Mouse (Mus musculus) urinary bladder, postnatal 4 days (tissue): ENCODE data around the gene Mymx.
A peak's percentile ranks its signal among the peaks of the same experiment; 100 is the strongest.
"Not testable (repeated sequence)": the region's sequence is repeated elsewhere in the genome, so short reads cannot be mapped to it uniquely, and the experiment has no call there.

ENCODE experiments used
- DNase-seq, 2 experiments: peaks; one replicate each; pipeline ENCODE4 v3.0.0; 2021 to 2022; ENCODE audit warnings: low spot score in 2 of 2

Mymx gene

DNA sequence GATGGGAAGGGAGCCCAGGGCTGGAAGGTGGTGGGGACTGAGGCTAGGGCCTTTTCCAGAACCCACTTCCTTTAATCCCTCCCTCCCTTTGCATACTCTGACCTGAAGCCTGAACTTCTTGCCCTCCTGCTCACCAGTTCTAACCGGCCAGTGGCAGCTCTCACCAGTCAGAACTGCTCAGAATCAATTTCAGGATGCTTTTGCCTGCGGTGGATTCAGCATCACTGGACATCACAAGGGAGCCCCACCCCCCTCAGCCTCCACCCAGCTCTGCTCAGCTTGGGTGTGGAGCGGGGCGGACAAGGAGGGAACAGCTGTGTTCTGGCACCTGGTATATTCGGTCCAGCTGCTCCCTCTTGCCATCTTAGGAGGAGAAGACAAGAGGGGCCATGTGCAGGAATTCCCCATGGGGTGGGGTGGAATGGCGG lies at the start of gene Mymx:
TSS of gene Mymx (minus strand) at position 226 of the 428 bp plus-strand sequence.
- DNase-seq: no peak

DNA sequence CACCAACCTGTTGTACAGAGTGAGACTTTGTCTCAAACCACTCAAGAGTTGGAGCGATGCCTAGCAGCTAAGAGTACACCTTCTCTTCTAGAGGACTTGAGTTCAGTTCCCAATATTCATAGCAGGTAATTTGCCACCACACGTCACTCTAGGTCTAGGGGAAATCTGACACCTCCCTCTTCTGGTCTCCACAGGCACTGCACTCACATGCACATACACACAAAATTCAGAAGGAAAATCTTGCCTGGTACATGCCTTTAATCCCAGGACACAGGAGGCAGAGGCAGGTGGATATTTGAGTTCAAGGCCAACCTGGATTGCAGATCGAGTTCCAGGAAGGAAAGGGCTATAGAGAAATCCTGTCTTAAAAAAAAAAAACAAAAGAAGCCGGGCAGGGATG lies 42.3 kb upstream of the Mymx start:
- DNase-seq: no peak

DNA sequence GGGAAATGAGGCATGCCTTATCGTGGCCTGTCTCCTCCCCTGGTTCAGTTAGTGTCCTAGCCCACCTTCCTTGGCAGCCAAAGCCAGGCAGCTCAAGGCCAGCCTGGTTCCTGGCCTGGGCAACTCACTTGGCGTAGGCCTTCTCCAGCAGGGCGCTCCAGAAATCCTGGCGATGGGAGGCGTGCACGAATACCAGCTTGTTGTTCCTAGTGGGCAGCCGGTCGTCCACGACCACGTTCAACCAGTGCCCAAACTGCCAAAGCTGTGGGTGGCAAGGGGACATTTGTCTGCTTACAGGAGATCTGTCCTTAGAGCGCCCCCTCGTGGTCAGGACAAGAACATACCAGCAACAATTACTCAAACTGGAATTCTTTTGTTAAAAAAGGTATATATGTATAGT lies 40.8 kb upstream of the Mymx start:
- peak; percentile 64 to 78 for DNase-seq

DNA sequence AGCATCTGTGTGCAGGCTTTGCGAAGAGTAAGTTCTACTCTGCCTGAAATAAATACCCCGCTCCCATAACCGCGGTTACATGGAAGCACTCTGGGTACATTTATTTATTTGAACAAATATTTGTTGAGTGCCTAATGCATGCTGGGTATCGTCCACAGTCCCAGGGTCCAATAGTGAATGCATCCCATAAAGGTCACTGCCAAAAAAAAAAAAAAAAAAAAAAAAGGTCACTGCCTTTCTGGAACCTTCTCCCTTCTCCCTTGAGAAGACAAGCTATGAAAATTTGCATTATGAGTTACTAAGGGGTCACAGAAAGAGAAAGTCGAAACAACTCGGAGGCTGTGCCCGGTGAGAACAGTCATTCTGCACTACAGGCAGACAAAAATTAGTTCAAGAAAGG lies 40.1 kb upstream of the Mymx start:
- no peak for DNase-seq

DNA sequence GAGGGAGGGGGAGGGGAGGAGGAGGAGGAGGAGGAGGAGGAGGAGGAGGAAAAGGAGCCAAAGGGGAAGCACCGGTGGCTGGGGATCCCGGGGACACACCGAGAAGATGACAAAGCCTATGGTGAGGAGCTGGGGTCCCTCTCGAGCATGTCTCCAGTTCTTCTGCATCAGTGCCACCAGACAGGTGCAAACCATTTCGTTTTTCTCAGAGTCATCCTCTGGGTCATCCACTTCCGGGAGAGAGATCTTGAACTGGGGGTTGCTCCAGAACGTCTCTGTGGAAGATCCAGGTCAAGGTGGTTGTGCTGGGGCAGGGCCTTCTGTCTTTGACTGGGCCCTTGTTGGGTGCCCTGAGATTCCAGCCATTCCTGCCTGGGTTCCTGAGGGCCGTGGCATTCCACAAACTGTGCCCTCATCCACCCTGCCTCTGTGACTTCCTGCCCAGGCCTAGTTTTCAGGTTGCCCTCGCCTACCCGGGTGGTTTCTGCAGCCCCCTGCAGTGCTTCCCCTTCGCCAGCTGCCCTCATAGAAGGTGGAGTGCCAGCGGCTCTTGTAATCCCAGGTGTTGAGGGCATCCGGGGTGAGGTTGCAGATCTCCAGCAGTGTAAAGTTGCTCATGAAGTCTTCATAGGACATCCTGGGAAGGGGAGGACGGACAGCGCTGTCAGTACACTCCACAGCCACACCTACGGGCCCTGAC lies 36.8 kb upstream of the Mymx start:
- no peak for DNase-seq

DNA sequence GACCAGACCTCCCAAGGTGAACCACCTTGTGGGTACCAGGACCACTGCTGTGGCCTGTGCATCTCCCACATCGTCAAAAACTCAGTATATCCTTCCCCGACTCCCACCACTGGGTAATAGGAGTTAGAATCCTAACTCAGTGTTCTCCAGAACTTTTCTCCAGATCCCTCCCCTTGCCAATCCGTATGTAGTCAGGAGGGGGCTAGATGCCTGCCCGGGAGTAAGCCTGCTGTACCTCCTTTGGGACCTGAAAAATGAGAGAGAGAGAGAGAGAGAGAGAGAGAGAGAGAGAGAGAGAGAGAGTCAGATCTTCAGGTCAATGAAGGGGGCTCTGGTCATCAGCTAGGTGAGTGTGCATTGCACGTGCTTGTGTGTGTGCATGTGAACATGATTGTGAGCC lies 32.1 kb upstream of the Mymx start:
- DNase-seq: no peak

DNA sequence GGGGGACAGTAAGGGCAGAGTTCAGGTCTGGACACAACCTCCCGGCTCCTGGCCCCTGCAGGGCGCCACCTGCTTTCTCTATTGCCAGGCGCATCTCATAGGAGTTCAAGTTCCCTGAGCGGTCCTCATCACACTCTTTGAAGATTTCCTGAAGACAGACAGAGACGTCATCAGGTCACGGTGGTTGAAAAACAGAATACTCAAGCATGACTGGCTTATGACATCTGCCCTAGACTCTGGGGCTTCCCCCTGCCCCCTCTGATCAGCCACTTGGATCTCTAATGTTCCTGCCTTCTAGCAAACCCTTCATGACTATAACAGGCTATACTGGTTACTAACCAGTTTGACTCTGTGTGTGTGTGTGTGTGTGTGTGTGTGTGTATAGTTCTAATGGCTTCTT lies 30.0 kb upstream of the Mymx start:
- no peak for DNase-seq

DNA sequence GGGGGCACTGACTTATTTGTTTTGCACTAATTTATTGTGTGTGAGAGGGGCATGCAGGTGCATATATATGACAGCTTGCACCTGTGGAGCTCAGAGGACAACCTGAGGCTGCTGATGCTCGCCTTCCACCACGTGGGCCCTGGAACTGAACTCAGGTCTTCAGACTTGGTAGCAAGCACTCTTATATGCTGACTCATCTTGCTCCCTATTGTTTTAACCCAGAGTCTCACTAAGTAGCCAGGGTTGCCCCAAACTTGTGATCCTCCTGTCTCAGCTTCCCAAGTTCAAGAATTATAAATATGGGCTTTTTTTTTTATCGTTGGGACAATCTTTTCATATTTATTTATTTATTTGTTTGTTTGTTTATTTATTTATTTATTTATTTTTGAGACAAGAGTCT lies 29.1 kb upstream of the Mymx start:
- DNase-seq: no peak

DNA sequence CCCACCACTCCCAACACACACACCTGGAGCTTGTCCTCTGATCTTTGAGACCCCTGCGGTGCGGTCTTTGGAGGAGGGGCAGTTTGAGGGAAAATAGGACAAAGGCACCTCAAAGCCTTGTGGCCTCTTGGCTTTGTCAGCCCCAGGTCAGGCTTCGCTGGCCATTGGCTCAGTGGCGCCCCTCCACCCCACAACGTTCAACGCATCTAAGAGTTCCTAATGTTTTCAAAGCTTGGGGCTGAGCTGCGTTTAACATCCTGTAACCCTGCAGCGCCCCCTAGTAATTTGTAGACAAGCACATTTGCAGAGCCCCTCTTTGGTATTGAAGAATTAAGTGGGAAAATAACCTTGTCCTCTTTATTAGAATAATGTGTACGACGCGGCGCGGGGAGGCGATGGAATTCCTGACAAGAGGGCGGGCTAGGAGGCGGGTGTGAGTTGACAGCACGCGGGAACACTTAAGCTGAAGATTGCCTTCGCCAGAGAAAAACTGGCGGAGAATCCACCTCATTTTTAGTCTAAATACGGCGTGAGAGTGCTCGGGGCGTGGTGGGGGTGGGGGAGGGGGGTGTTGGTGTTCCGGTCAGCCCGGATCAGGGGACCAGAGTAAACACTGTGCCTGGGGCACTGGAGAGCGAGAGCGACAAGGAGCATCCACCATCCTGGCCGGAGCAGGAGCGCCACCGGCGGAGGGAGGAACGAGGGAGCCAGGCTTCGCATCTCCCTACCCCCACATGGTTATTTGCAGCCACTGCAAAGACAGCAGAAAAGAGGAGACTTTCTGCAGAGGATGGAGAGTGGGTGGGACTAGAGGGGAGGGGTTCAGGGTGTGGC lies 28.2 kb upstream of the Mymx start:
- peak; percentile 63 to 65 for DNase-seq

DNA sequence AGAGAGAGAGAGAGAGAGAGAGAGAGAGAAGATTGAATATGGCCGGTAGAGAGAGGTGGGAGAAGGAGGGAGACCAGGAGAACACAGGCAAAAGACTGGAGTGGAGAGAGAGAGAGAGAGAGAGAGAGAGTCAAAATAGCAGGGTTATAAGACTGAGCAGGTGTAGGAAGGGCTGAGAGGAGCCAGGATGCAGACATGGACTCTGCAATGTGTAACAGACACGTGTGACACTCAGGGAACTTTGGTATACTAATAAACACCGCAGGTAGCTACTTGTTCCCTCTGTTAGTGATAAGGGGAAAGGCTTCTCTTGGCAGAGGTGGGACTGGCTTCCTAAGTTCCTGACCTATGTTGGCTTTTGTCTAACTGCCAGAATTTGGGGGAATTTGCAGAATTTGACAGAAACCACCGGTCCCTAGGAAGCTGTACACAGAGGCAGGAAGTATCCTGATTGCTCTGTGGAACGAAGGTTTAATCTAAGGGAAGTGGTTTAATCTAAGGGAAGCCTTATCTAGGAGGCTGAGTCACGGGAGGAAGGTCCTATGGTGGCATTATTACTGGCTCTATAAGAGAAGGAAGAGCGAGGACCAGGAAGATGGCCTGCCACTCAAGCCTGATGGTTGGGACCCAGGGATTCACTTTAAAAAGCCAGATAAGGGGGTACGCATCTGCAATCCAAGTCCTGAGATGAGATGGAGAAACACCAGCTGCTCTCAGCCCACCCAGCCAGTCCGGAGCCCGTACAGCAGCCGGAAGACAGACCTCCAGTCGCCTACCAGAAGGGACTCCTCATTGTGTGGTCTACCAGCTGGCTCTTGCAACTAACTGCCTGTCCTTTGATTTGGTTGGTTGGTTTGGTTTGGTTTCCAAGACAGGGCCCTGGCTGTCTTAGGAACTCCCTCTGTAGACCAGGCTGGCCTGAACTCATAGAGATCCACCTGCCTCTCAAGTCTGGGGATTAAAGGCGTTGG lies 27.3 kb upstream of the Mymx start:
- DNase-seq: no peak

DNA sequence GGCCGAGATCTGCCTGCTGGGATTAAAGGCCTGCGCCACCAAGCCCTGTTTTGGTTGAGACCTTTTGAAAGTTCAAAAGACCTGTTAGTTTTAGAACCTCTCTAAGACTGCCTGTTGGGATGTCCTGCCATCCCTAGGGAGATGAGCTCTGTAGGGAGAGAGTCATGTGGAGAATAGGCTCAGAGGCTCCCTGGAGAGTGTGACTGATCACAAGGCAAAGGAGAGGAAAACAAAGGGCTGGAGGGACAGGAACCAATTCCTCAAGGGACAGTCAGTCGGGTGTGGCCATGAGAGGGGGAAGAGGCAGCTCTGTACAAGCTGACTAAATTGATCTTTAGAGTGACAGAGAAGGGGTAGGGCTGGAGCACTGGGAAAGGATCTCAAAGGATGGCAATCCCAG lies 26.3 kb upstream of the Mymx start:
- DNase-seq: no peak

DNA sequence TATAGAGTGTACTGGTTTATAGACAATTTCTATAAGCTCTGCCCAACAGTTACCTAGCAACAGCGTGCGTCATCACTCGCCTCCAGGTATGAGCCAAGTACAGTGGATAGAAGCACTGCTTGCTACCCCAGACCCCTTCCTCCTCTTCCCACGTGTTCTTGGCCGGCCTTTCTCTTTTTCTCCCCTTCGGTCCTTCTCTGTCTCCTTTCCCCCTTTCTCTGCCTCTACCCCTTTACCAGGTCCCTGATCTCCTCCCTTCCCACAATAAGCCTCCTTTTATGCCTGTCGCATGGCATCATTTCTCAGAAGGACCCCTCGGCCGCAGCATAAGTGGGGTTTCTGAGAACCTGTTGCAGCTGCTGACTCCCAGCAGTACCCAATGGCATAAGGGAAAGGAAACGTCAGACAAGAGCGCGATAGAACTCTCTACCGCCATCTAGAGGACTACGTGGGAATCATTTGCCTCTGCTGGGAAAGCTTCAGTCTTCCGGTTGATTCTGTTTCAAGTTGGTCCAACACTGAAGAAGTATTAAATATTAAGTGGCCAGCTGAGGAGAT lies 24.8 kb upstream of the Mymx start:
- DNase-seq: no peak

DNA sequence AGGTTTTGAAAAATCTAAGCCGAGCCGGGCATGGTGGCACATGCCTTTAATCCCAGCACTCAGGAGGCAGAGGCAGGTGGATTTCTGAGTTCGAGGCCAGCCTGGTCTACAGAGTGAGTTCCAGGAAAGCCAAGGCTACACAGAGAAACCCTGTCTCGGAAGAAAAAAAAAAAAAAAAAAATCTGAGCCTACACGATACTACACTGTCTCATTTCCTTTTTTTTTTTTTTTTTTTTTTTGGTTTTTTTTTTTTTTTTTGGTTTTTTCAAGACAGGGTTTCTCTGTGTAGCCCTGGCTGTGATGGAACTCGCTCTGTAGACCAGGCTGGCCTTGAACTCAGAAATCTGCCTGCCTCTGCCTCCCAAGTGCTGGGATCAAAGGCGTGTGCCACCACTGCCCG lies 21.5 kb upstream of the Mymx start:
- not testable (repeated sequence) for DNase-seq

DNA sequence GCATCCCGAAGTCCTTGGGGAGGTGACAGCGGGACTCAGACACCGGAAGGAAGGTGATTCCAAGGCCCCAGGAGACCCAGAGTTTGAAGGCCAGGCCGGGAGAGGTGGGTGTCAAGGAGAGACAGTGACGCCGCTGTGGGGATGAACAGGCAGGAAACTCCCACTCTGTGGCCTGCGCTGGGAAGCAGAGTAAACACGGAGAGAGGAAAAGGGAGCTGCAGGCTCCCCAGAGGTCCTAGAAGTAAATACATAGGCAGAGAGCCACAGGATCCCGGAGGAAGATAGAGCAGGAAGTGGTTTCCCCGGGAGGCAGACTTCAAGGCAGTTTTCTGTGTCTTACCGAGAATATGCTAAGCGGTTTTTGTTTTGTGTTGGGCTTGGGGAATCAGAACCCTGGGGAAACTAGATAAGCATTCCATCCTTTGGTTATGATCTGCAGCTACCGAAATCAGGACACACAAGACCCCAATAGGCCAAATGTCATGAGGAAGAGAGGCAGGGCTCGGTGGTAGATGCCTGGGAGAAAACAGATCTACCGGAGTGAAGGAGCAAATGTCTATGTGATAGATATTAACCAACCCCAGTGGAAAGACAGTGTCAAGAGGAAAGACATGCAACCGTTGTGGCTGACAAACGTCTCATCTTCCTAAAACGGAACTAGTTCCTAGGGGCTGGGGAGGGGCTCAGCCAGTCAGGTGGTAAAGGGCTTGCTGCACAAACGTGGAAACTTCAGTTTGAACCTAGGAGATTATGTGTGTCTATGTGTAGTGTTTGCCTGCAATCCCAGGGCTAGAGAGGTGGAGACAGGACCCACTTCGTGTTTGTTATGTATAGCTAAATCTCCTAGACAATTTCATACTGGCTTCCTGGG lies 17.7 kb upstream of the Mymx start:
- no peak for DNase-seq

DNA sequence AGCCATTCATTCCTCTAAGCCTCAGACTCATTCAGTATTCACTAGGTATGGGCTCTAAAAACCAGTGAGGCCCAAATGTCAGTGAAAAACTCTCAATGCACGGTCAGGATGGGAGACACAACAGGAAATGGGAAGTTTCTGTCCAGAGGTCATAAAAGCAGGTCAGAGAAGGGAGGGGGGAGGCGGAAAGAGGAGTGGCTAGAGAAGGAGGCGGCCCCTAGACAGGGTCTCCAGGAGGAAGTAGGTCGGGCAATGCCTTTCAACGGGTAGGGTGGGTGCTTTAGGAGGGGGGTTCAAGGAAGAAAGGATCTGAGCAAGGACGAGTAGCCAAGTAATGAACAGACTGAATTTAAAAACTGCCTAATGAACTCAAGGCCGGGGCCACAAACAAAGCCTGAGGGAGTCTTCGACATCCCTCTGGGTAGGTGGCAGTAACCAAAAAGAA lies 17.1 kb upstream of the Mymx start:
- no peak for DNase-seq

DNA sequence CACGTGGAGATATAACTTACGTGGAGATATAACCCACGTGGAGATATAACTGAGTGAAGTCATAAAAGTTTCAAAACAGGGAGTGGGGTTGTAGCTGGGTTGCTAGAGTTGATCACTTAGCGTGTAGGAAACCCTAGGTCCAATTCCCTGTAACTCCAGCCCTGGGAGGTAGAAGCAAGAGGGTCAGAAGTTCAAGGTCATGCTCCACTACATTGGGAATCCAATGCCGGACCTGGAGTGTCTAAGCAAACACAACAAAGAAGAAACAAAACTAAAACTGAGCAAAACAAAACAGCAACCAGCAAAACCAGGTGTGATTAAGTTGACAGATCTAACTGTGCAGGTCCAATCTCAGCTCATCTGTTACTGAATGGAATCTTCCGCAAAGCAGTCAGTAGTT lies 15.8 kb upstream of the Mymx start:
- DNase-seq: no peak

DNA sequence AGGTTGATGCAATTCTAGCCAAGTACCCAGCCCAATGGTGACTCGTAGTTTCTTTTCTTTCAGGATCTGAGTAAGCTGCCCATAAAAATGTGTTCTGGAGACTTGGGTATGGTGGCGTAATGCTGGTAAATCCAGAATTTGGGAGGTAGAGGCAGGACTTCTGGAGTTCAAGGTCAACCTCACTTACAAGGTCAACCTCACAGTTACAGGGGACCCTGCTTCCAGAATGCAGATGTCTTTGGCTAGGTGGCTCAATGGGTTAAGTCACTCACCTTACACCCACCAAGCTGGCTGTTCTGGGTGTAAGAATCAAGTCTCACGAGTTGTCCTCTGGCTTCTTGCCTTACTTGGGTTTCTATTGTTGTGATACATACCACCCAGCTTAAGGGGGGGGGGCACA lies 14.8 kb upstream of the Mymx start:
- DNase-seq: no peak

DNA sequence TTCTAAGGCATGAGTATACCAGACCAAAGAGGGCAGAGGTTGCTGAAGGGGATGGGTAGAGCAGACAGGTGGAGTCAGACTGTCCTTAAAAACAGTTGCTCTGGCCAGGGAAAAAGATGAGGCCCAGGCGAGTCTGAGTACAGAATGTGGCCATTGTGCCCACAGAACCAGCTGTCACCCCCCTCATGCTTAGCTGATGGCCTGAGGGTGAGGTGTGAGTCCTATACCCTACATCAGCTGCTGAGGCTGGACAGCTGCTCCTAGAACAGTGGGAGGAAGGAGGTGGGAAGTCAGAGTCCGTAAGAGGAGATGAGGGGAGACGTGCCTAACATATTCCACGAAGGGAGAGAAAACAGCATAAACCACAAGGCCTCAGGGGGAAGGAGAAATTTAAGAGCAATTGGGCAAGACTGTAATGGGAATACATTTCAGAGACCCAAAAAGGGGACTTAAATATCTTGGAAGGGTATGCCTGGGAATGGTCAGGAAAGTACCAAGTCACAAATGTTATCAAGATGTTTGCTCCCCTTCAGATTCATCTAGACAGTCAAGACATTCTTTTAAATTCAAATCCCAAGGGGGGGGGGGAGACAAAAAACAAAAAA lies 14.2 kb upstream of the Mymx start:
- DNase-seq: no peak

DNA sequence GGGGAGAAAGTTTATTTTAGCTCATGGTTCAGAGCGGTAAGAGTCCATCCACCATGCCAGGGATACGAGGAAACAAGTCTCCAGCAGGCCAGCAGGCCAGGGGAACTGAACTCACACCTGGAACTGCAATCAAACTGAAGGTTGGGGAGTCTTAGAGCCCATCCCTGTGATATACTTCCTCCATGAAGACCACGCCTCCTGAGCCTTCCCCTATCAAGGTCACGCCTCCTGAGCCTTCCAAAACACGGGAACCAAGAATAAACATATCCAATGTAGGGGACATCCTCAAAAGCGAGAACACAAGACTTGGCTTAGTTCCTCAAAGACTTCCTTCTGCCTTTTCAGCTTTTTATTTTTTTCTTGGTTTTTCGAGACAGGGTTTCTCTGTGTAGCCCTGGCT lies 11.0 kb upstream of the Mymx start:
- DNase-seq: no peak

DNA sequence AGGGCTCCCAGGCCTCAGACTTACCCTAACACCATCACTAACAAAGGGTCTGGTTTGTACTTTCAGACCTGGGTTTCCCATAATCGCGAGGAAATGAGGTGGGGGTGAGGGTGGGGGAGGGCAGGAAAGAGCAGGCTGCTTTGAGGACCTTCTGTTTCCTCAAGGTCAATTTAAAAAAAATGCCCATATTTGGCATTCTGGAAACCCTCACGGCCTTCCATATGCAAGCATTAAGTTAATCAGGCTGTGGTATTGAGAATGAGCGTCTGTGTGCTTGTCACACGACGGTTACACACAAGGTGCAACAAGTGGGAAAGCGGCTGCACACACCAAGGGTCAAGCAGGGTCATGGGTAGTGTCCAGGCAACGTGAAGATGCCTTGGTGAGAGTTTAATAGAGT lies 10.1 kb upstream of the Mymx start:
- DNase-seq: no peak
